Mouse (Mus musculus): ENCODE measurements around the gene Rims3.

The Rims3 gene

DNA sequence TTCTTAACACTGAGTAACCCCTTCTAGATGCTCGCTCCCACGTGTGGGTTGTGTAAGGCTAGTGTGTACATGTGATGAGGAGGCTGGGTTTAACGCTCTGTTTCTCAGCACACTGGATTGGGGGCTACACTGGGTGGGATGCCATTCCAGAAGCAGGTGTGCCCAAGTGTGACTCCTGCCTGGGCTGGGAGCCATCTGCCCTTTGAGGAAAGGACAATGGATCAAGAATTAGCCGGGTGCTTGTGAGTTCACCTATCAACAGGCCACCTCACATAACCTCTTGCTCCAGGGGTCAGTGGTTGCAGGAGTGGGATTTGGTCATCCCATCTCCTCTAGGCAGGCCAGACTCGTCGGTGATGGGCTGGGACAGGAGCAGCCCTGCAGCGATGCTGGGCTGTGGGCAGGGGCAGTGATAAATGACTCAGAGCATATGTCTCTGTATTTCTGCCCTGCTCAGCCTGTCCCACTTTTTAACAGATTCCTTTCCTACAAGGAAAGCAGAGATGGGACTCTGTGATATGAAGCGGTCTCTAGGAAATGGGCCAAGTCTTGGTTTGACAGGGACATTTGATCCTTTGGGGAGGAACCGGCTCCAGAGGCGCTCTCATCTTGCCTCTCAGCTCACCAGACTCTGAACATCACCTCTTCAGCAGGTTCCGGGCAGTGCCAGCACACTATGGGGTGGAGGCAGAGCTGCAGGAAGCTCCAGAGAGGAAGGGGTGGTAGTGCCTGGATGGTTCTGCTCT, 39.2 kb downstream of the Rims3 start:
- DNase-seq (ENCODE audit: low spot score) = no peak

DNA sequence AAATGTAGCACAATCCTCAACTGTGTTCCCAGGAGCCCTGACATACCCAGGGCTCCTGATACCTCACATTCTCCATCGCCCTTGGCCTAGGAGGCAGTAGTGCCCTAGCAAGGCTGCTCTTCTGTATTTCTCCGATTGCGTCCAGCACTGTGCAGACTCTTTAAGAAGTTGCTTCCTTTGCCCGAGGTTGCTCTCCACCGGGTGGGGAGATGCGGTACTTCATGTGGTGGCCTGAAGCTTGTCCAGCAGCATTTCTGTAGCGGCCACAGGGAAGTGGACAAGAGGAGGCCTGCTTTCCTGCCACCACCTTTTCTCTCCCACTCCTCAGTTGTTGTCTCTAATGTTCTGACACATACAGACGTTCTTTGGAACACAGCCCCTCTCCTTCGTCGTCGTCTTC, 40.0 kb downstream of the Rims3 start:
- DNase-seq (ENCODE audit: low spot score) = no peak

DNA sequence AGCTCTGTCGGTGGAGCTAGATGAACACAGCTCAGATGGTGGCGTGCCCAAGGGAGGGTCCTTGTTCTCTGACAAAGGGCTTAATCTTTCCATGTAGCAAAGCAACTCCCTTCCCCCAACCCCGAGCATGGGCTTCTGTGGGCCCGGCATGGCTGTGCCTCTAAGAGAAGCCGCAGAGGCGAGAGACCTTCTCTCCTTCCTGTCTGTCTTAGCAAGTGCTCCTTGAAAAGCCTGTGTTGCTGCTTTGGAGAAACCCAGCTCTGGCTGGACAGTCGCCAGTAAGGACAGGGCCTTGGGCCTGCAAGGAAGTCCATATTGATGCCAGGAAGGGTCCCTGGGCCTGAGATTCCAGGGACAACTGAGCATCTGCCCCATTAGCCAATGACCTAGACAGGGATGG, 40.6 kb downstream of the Rims3 start:
- DNase-seq (ENCODE audit: low spot score) = no peak

DNA sequence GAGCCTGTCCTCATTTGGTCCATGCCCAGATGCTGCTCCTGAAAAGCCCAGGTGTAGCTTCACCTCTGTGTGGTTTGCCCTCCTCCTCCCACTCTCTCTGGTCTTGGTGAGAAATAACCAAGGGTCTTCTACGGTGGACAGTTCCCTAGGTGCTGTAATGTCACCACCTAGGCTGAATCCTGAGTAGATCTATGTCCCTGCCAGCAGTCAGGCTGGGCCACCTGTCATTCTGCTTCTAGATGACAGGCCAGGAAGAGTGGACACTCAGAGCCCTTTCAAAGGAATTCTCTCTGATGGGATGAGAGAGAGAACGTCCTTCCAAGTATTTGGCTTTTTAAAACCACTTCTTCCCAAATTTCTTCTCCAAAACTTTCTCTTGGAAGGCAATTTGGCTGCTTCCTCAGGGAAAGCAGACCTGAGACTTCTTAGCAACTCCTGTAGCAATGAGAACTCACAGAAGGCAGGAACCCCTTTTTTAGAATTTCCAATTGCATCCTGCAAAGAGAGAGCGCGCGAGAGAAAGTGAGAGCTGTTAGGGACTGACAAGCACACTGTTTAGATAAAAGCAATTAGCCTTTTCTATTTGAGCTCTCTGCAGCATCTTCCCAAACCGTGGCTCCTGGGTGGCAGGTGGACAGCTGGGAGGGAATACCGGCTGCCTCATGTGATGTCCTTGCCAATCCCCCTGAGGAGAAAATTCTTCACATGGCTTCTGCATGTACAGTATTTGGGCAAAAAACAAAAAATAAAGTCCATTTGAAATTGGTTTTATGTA, 41.4 kb downstream of the Rims3 start:
- no peak for DNase-seq (ENCODE audit: low spot score)

DNA sequence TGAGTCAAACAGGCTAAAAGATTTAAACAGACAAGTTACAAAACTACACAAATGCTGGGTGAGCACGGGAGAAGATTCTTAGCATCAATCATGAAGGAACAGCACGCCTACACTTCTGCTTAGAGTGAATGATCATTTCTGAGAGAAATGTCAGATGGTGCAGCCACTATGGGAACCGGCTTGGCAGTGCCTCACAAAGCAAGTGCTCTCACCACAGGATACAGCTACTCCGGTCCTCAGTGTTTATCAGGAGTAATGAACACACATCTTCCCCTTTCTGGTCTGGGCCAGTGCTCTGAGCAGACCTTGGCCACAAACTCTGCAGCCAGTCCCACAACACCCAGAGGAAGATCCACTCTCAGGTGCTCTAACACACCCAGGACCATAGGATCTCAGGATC, 49.9 kb downstream of the Rims3 start:
- no peak for DNase-seq (ENCODE audit: low spot score)

DNA sequence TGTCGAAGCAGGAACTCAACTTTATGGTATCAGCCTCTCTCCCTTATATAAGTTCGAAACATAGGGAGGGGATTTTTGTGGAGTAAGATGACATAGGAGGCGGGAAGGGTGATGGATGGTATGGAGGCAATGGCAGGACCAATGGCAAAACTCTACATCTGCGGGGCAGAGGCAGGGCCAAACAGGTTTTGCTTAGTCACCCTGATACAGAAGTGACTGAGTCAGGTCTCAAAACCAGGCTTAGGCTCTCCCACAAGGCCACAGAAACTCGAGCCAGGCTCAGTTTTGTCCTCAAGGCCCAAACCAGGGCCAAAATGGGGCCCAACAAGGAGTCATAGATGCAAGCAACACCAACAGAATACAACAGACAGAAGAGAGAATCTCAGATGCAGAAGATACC, 51.0 kb downstream of the Rims3 start:
- no peak for DNase-seq (ENCODE audit: low spot score)

DNA sequence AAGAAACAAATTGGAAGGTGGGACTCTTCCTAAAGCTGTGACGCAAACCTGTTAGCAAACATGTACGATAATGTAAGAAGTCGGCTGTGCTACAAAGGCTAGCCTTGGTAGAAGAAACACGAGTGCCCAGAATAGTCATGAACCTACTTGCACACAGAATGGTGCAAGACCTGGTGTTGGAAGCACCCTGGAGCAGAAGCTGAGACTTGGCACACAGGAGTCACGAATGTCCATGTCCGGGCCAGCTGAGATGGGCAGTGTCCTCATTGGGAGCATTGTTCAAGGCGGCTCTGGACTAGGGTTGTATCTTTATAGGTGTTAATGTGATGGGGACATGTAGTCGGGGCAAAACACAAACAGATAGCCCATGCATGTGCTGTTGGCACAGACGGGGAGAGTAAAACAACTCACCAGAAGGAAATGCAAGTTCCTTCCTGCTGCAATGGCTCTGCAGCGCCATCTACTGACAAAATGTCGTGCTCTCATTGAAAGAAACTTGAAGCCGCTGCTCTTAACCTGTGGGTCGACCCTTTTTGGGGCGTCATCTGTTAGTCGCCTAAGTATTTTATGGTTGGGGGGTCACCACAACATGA, 55.0 kb downstream of the Rims3 start:
- DNase-seq (ENCODE audit: low spot score) = peak; percentile 94

DNA sequence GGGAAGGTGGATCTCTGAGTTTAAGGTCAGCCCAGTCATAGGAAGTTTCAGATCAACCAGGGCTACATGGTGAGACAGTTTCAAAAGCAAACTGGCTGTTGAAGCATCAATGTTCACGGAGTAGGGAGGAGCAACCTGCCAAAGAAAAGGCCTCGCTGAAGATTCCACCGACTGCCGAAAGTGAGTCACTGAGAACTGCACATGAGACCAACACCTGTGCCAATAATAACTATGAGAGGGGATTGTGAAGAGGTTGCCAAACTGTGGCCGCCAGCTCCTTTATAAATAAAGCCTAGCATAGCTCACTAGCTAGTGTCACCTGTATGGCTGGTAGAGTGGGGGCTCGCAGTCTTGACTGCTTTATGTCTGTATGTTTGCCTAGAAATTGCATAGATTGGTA, 56.5 kb downstream of the Rims3 start:
- DNase-seq (ENCODE audit: low spot score) = no peak

DNA sequence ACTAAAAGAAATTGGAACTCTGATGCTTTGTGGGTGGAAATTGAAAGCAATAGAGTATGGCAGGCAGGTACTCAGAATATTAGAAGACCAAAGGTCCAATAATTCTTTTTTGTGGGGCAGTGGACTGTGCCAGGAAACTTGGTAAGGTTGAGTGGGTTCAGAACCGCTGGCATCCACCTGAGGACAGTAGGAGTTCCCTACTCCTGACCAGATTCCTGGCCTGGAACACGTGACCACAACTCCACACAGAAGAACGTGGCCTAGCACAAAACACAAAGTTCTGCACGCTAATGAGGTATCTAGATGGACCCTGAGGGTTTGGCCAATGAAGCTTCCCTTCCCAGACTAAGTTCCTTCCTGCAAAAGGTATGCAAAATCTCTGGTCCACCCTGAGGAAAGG, 58.2 kb downstream of the Rims3 start:
- DNase-seq (ENCODE audit: low spot score) = no peak

DNA sequence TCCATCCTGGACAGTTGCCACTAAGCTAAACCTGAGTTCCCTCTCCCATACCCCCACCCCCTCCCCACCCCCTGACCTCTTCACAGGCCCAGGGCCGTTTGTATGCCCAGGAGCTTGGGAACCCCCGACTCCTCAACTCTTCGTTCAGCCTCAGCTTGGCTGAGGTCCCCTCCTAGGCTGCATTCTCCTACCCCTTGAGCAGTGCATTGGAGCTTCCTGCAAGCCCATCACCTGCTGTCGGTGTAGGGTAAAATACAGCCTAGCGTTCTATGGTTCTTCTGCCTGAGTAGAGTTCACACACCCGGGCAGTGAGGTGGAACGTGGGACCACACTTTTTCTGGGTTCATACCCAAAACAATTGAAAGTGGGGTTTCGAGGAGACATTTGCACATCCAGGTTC, 58.8 kb downstream of the Rims3 start:
- DNase-seq (ENCODE audit: low spot score) = no peak

DNA sequence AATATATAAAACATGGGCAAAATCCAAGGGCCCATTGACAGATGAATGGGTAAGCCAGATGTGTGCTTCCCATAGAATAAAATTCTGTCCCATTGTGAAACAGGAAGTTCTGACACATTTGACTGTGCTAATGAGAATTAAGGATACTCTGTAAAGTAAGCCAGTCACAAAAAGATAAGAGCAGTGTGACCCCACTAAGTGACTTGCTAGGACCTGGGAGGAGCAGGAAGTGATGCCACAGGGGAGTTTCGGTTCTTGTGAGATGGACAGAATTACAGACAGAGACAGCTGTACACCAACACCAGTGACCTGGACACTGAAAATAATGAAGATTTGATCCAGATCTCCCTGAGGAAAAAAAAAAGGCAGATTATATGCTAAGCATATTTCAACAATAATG, 59.2 kb downstream of the Rims3 start:
- no peak for DNase-seq (ENCODE audit: low spot score)

DNA sequence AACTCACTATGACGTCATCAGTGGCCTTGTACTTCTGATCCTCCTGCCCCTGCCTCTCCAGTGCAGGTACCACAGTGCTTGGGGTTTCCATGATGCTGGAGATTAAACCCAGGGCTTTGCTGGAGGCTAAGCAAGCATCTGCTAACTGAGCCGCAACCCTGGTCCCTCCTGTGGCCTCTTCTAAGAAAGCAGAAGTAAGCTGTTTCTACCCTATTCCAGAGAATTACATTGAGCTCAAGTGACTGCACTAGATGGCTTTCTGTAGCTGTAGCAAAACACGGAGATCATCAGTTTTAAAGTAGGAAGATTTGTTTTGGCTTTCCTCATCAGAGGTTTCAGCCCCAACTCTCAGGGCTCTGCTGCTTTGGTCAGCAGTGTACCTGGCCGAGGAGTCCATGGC, 59.9 kb downstream of the Rims3 start:
- DNase-seq (ENCODE audit: low spot score) = no peak

DNA sequence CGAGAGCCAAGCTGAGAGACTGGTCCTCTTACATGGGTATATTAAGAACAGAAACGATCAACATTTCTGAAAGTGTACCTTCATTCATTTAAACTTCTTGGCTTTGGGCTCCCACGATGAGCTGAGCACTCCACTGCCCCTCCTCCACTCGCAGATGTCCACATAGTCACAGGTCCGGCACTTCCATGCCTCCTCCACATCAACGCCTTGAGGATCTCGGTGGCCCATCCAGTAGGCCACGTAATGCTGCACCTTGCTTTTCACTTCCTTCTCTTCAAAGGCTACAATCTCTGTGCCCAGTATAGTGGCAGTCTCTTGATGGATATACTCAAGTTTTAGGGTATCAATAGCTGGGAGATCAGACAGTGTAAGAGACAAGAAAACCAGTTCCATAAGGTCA, 66.8 kb downstream of the Rims3 start:
- DNase-seq (ENCODE audit: low spot score) = no peak

DNA sequence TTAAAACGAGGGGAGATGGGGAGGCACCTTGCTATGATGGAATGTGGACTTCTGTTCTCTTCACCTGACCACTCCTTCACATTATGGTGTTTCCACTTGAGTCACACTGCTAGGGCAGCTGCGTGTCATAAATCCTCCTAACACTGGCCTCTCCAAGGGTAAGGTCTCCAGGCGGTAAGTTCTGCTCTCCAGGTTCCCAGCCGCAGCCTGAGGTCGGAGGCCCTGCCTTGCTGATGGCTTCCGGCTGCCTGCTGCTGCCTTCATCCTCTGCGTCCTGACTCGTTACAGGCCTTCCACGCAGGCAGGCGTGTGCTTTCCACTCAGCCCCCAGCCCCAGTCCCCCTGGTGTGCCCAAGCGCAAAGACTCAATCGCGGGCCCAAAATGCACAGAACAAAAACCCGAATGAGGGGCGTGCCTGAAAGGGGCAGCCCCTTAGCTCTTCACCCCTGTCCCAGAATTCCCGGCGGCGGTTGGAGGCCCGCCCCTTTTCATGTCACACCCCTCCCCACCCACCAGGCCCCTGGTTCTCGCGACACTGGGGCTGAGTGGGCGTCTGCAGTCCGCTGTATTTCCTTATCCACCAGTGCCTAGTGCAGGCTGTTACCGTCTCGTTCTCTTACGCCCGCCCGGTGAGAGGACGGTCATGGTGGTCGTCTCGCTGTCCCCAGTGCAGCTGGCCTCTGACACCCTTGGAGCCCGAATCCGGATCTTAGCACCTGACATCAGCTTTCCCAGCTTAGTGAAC, 70.1 kb downstream of the Rims3 start, which contains the start of gene Exo5:
TSS of gene Exo5 (minus strand) at position 464 of the 746 bp plus-strand sequence.
- peak; percentile 91 for DNase-seq (ENCODE audit: low spot score)

DNA sequence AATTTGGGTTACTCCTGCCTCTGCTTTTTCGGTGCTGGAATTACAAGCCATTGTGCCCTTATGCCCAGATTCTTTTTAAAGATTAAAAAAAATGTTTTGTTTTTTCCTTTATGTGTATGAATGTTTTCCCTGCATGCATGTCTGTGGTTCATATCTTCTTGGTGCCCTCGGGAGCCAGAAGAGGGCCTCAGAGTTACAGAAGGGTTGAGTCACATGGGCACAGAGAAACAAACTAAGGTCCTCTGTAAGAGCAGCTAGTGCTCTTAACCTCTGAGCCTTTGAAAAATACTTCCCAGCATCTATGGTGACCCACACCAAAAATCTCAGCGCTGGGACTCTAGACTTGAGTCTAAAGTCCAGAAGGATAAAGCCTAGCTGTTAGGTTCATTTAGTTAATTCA, 70.8 kb downstream of the Rims3 start:
- peak; percentile 36 for DNase-seq (ENCODE audit: low spot score)

DNA sequence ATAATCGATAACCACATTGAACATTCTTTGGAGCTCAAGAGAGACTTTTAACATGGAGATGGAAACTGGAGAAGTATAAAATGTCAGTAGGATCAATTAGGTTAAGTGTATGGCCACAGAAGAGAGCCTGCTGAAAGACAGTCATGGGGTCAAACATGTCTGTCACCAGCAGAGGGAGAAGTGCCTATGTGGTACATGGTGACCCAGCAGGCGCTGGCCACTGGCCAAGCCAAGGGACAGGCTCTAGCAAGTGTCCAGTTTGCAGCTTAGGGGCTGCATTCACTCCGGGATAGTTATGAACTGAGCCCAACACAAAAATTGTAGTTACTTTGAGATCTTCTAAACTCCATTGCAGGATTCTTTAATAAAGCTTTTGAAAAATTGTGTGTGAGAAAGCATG, 74.1 kb downstream of the Rims3 start:
- no peak for DNase-seq (ENCODE audit: low spot score)

DNA sequence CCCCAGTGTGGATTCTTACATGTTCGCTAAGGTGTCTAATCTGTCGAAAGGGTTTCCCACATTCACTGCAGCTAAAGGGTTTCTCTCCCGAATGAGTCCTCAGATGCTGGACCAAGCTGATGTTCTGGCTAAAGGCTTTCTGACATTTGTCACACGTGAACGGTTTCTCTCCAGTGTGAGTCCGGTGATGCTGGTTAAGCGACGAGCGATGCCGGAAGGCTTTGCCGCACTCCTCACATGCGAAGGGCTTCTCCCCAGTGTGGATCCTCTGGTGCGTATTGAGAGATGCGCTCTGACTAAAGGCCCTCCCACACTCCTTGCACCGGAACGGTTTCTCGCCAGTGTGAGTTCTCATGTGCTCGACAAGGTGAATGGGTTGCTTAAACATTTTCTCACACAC, 76.1 kb downstream of the Rims3 start:
- no peak for DNase-seq (ENCODE audit: low spot score)

DNA sequence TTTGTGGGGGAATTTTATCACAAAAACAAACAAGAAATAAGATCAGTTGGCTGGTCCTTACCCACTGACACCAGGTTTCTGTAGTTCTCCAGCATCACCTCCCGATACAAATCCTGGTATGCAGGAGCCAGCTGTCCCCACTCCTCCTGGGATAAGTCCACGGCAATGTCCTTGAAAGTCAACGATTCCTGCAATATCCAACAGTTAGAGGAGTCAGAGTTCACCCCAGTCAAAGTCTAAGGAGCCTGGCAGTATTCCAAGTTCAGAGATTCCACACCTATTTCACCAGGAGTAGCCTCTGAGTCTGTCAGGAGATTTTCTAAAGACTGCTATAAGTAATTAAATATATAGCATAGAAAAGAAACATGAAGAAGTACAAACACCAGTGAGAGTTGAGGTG, 80.4 kb downstream of the Rims3 start:
- no peak for DNase-seq (ENCODE audit: low spot score)

Measured in embryo, embryonic 10 days (tissue).